Mouse (Mus musculus) lung, embryonic 15.5 days (tissue): Measurements from ENCODE around the gene Grn. TPM values are rescaled to one million over a fixed set of nuclear protein-coding genes. Genes with fewer than 3 reads are reported as not detected.

Experiments used
- ATAC-seq: fragments of 200-750 bp; cut with Nextera tagmentation; 2 replicates; pipeline ENCODE4 v1.8.0; 2017; ENCODE audit warnings: moderate number of reproducible peaks, borderline replicate concordance; ENCODE audit not compliant: low FRiP score, low TSS enrichment; ENCODE audit errors: extremely low read depth
- H3K27ac ChIP-seq: fragments of 300-500 bp; sonication (generic); 2 replicates; pipeline ENCODE4 v1.5.1; 2015; ENCODE audit warnings: moderate library complexity, mild to moderate bottlenecking, inconsistent platforms
- H3K27me3 ChIP-seq: fragments of 300-500 bp; sonication (generic); 2 replicates; pipeline ENCODE4 v1.6.1; 2015; ENCODE audit warnings: inconsistent platforms
- H3K36me3 ChIP-seq: fragments of 300-500 bp; sonication (generic); 2 replicates; pipeline ENCODE4 v1.6.1; 2015; ENCODE audit warnings: inconsistent platforms
- H3K4me1 ChIP-seq: fragments of 300-500 bp; sonication (generic); 2 replicates; pipeline ENCODE4 v1.6.1; 2015; ENCODE audit warnings: inconsistent platforms
- H3K4me2 ChIP-seq: fragments of 300-500 bp; sonication (generic); 2 replicates; pipeline ENCODE4 v1.6.1; 2015; ENCODE audit warnings: inconsistent platforms, mild to moderate bottlenecking, moderate library complexity
- H3K4me3 ChIP-seq: fragments of 300-500 bp; sonication (generic); 2 replicates; pipeline ENCODE4 v1.5.1; 2015; ENCODE audit warnings: mild to moderate bottlenecking, inconsistent platforms
- H3K9ac ChIP-seq: fragments of 300-500 bp; sonication (generic); 2 replicates; pipeline ENCODE4 v1.6.1; 2015; ENCODE audit warnings: inconsistent platforms
- H3K9me3 ChIP-seq: fragments of 300-500 bp; sonication (generic); 2 replicates; pipeline ENCODE4 v1.6.1; 2016; ENCODE audit warnings: inconsistent platforms
- WGBS: fragments of 180-500 bp; shearing (Covaris S2); methylation state at CpG from one replicate; pipeline ENCODE4 v1.1.7; 2015; 5-methylcytosine and 5-hydroxymethylcytosine counted together
- microRNA-seq: library from miRNA; unstranded; fragments of <30 nt; microRNA quantifications from one replicate; pipeline ENCODE4, GENCODE M21; 2016
- polyA plus RNA-seq: library from polyadenylated mRNA; unstranded; fragments of >200 nt; fragmentation: Nextera tagmentation; extraction: Ambion mirVana; gene quantifications from 2 replicates; pipeline ENCODE4 v1.2.1, GENCODE M21; 2015

Grn gene
- polyA plus RNA-seq, 1 experiment from 2014 or later: 174 TPM

DNA sequence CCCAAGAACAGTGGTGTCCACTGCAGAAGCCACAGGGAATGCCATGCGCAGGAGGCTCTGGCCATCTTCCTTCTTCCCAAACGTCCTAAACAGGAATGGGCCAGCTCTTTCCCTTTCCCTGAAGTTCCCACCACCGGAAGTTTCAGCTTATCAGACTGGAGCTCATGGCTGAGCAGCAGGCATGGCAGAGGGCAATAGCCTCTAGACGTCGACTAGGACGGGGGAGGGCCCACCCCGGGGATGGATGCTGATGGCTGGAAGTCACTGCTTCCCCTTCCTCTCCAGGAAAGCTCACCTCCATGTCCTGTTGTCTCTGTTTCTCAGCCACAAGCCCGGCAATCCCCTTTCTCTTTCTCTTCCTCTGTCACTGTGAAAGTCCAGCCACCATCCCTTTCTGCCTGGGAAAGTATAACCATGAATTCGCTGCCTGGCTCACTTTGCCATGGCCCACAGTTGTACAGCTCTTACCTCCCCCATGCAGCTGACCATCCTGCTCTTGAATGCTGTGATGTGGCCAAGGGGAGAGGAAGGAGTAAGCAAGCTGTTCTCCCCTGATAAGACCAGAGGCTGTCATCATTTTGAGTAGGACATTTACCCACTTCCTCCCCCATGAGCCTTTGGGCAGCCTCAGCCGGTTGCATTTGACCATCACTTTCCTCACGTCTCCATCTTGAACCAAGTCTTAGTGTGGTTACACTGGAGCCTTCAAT lies 39.7 kb downstream of the Grn start, which contains the start of gene Itga2b:
Itga2b (minus strand) TSS at position 475 of the 710 bp plus-strand sequence.
- Histone ChIP-seq H3K36me3 (0 out of 2 replicates have a peak, but pooled peaks cover under 1% of the 10 kb centered on the region), H3K27me3 (no peaks in the 10 kb centered on the region), H3K27ac (no peak within 1 kb of the TSS), H3K4me3 (no peak within 1 kb of the TSS), H3K9ac (no peak within 1 kb of the TSS), H3K4me2 (no peak within 1 kb of the TSS), H3K9me3 (no peaks in the 10 kb centered on the region), H3K4me1 (peaks cover 22% of the 10 kb centered on the region)
- ATAC-seq: no peak
- 46% methylated on average over 11 of the region's 11 CpGs for WGBS

DNA sequence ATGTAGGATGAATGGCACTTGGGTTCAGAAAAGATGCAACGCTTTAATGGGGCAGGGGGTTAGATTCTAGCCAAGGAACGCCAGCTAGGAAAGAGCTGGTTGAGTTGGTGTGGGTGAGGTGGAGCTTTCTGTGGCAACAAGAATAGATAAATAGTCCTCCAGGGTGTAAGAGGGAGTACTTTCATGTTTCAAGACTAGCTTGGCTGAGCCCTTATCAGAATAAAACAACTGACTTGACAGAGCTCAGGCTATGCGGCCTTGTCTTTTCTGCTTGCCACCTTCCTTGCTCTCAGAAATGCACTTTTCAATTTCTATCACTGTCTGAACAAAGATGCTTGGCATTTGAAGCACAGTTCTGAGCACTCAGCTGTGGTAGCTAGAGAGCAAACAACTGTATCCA lies 44.9 kb downstream of the Grn start:
- no peak overlapping the region for H3K9ac ChIP-seq
- 90% methylated on average over 3 of the region's 3 CpGs for WGBS
- H3K4me3 ChIP-seq: no peak overlapping the region
- H3K4me2 ChIP-seq: no peak overlapping the region
- no peaks in the 10 kb centered on the region for H3K27me3 ChIP-seq
- H3K27ac ChIP-seq: no peak overlapping the region
- no peak for ATAC-seq
- no peaks in the 10 kb centered on the region for H3K9me3 ChIP-seq
- H3K36me3 ChIP-seq: peaks cover 31% of the 10 kb centered on the region
- H3K4me1 ChIP-seq: no peaks in the 10 kb centered on the region

DNA sequence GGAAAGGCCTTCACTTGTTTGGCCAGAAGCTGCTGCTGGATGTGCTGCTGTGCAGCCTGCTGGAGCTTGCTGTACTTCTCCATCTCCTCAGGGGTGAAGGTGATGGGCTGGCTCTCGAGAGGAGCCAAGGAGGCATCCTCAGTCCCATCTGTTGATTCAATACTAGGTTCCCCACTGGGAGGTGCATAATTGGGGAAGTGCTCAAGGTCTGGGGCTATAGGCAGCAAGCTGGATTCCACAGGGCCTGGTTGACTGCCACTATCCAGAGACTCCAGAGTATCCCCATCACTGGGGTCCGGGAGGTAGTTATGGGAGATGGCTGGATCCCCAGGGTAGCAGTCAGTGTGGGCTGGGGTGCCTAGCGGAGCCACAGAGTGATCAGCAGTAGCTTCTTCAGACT lies 48.6 kb downstream of the Grn start:
- Histone ChIP-seq H3K9ac (no peak overlapping the region), H3K4me3 (no peak overlapping the region), H3K4me1 (no peaks in the 10 kb centered on the region), H3K4me2 (no peak overlapping the region), H3K27me3 (no peaks in the 10 kb centered on the region), H3K36me3 (peaks cover 58% of the 10 kb centered on the region), H3K9me3 (no peaks in the 10 kb centered on the region), H3K27ac (no peak overlapping the region)
- ATAC-seq: no peak
- 91% methylated on average over 3 of the region's 3 CpGs for WGBS

GRCm38 (mm10) chr11:102479581-102479980 lies 49.5 kb downstream of the Grn start:
- H3K9ac ChIP-seq: no peak overlapping the region
- no peaks in the 10 kb centered on the region for H3K9me3 ChIP-seq
- no peak overlapping the region for H3K4me2 ChIP-seq
- H3K36me3 ChIP-seq: peaks cover 60% of the 10 kb centered on the region
- no peaks in the 10 kb centered on the region for H3K27me3 ChIP-seq
- H3K4me1 ChIP-seq: no peaks in the 10 kb centered on the region
- WGBS: 94% methylated on average over 23 of the region's 23 CpGs
- no peak overlapping the region for H3K4me3 ChIP-seq
- no peak overlapping the region for H3K27ac ChIP-seq
- no peak for ATAC-seq

DNA sequence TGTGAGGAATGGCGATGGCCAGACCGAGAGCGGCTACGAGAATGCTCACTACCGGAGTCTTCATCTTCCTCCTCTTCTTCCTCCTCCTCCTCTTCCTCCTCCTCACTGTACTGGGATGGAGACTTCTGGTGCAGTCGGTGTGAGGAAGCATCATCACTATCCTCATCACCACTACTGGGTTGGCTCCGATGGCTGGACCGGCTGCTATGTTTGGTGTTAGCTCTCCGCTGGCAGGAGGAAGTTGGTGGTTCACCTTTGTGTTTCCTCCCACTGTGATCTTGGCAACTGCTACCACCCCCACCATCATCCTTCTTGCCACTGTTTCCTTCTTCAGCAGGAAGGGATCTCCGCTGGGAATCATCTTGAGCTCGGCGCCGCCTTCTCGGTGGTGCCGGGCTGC lies 50.0 kb downstream of the Grn start:
- Histone ChIP-seq H3K9ac (no peak overlapping the region), H3K36me3 (peaks cover 62% of the 10 kb centered on the region), H3K4me2 (no peak overlapping the region), H3K27ac (no peak overlapping the region), H3K4me3 (no peak overlapping the region), H3K27me3 (no peaks in the 10 kb centered on the region), H3K9me3 (no peaks in the 10 kb centered on the region), H3K4me1 (no peaks in the 10 kb centered on the region)
- 94% methylated on average over 15 of the region's 15 CpGs for WGBS
- ATAC-seq: no peak

- H3K9ac ChIP-seq: no peak overlapping the region
- WGBS: 90% methylated on average over 4 of the region's 4 CpGs
- no peak overlapping the region for H3K27ac ChIP-seq
- peaks cover 68% of the 10 kb centered on the region for H3K36me3 ChIP-seq
- H3K27me3 ChIP-seq: no peaks in the 10 kb centered on the region
- no peak for ATAC-seq
- no peak overlapping the region for H3K4me2 ChIP-seq
- no peaks in the 10 kb centered on the region for H3K4me1 ChIP-seq
- H3K9me3 ChIP-seq: no peaks in the 10 kb centered on the region
- H3K4me3 ChIP-seq: no peak overlapping the region
Measured at GRCm38 (mm10) chr11:102480897-102481296, 50.8 kb downstream of the Grn start.

DNA sequence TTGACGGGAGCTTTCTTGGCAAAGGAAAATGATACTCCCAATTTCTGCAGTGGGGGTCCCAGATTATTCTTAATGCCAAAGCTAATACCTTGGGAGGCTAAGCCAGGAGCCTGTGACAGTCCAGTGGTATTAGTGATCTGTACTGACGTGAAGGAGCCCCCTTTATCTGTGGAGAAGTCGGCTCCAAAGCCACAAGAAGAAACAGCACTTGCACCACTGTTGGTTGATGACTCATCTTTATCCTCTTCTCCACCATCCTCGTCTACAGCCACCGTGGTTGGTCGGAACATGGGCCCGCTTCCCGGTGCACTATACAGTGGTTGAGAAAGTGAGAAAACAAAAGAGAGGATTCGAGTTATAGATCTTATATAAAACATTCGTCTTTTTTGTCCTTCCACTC lies 51.7 kb downstream of the Grn start:
- H3K4me1 ChIP-seq: no peaks in the 10 kb centered on the region
- H3K27ac ChIP-seq: no peak overlapping the region
- H3K4me3 ChIP-seq: no peak overlapping the region
- no peak overlapping the region for H3K9ac ChIP-seq
- H3K27me3 ChIP-seq: no peaks in the 10 kb centered on the region
- H3K4me2 ChIP-seq: no peak overlapping the region
- WGBS: 91% methylated on average over 10 of the region's 10 CpGs
- peaks cover 76% of the 10 kb centered on the region for H3K36me3 ChIP-seq
- H3K9me3 ChIP-seq: no peaks in the 10 kb centered on the region
- ATAC-seq: no peak

Small RNAs within 50 kb of the gene (microRNA-seq; reads per million reads assigned to microRNA genes)
- not detected for gene Mir6930

Other genes starting within 250 kb of the Grn start
- 112 and 136 TPM in 2 replicates for gene Lsm12, start 245.0 kb upstream of the Grn start, polyA plus RNA-seq
- gene G6pc3, start 240.7 kb upstream of the Grn start, polyA plus RNA-seq: 31.5 and 33.3 TPM in 2 replicates
- 71.3 and 76.7 TPM in 2 replicates for gene Hdac5, start 200.1 kb upstream of the Grn start, polyA plus RNA-seq
- gene BC030867, start 181.4 kb upstream of the Grn start, polyA plus RNA-seq: 19.9 and 20.4 TPM in 2 replicates
- 0.09 and 0.10 TPM in 2 replicates for gene Asb16, start 161.6 kb upstream of the Grn start, polyA plus RNA-seq
- gene Tmub2, start 145.4 kb upstream of the Grn start, polyA plus RNA-seq: 48.7 and 51.4 TPM in 2 replicates
- gene Atxn7l3, start 133.7 kb upstream of the Grn start, polyA plus RNA-seq: 13.3 and 13.6 TPM in 2 replicates
- gene Ubtf, start 110.6 kb upstream of the Grn start, polyA plus RNA-seq: 83.5 and 86.1 TPM in 2 replicates
- 10.1 and 14.0 TPM in 2 replicates for gene Slc4a1, start 64.1 kb upstream of the Grn start, polyA plus RNA-seq
- gene Rundc3a, start 36.9 kb upstream of the Grn start, polyA plus RNA-seq: 1.6 and 2.0 TPM in 2 replicates
- 240 and 247 TPM in 2 replicates for gene Slc25a39, start 22.4 kb upstream of the Grn start, polyA plus RNA-seq
- gene Fam171a2, start 17.4 kb downstream of the Grn start, polyA plus RNA-seq: 4.7 and 6.9 TPM in 2 replicates
- gene Itga2b, start 39.8 kb downstream of the Grn start, polyA plus RNA-seq: 8.9 and 9.3 TPM in 2 replicates
- gene Gpatch8, start 126.1 kb downstream of the Grn start, polyA plus RNA-seq: 44.6 and 49.7 TPM in 2 replicates
- 16.1 and 20.3 TPM in 2 replicates for gene Gm11627, start 149.1 kb downstream of the Grn start, polyA plus RNA-seq
- gene Fzd2, start 174.1 kb downstream of the Grn start, polyA plus RNA-seq: 35.9 and 38.1 TPM in 2 replicates
- 0.20 and 0.24 TPM in 2 replicates for gene Meioc, start 233.4 kb downstream of the Grn start, polyA plus RNA-seq